Mouse (Mus musculus) brown adipose tissue, adult 24 weeks (tissue): ENCODE measurements around the gene Pdcd11. TPM values are rescaled to one million over a fixed set of nuclear protein-coding genes. Genes with fewer than 3 reads are reported as not detected.

ENCODE experiments used
- H3K27ac ChIP-seq: fragments of 200-500 bp; replicated peaks from 2 replicates; pipeline ENCODE4 v1.5.1; 2012; ENCODE audit warnings: low read depth, mild to moderate bottlenecking, low read length
- H3K4me1 ChIP-seq: fragments of 200-500 bp; 2 replicates; pipeline ENCODE4 v1.6.1; 2012; ENCODE audit warnings: low read length, mixed read lengths; ENCODE audit not compliant: control insufficient read depth, insufficient read depth, insufficient read length
- H3K4me3 ChIP-seq: fragments of 200-500 bp; 2 replicates; pipeline ENCODE4 v1.5.1; 2012; ENCODE audit warnings: low read depth, mild to moderate bottlenecking, low read length, moderate library complexity; ENCODE audit not compliant: insufficient read depth
- polyA plus RNA-seq: library from polyadenylated mRNA; stranded (reverse); fragments of >200 nt; gene quantifications from 2 replicates; pipeline ENCODE4 v1.2.4, GENCODE M21; 2012; ENCODE audit not compliant: missing spikeins, insufficient read depth, insufficient read length

Gene Pdcd11
- 3.2 and 5.5 TPM in 2 replicates for polyA plus RNA-seq

DNA sequence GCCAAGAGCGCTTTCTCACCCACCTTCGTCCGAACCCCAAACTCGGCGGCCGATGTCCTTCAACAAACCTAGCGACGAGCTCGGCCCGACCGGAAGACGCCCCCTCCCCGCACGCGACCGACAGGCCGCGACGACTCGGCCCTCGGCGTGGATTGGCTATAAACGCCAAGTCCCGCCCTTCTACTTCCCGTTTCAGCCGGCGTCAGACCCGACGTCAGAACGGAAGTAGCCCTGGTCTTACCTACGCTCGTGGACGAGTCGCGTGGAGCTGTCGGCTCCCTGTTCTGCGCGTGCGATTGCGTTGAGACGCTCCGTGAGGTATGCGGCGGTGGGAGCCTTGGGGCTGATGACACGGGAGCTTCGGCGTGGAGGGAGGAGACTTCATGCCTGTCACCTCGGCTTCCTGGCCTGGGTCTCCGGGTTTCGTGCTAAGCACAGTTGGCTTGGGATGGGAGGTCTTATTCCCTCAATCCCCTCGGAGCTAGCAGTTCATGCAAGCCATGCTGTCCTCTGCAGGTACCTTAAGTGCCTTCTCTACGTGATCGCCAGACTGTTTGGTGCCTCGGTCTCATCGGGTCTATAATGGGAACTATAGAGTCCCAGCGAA, at the start of gene Pdcd11, which contains the start of gene Usmg5:
Pdcd11 (plus strand) TSS at position 219 of the 607 bp plus-strand sequence.
Usmg5 (minus strand) TSS at position 98 of the 607 bp plus-strand sequence.
- Histone ChIP-seq H3K27ac (peak within 1 kb of the TSS; percentile 97), H3K4me3 (peak within 1 kb of the TSS; percentile 69), H3K4me1 (0 out of 2 replicates have a peak, but pooled peaks cover 2% of the 10 kb centered on the region)

DNA sequence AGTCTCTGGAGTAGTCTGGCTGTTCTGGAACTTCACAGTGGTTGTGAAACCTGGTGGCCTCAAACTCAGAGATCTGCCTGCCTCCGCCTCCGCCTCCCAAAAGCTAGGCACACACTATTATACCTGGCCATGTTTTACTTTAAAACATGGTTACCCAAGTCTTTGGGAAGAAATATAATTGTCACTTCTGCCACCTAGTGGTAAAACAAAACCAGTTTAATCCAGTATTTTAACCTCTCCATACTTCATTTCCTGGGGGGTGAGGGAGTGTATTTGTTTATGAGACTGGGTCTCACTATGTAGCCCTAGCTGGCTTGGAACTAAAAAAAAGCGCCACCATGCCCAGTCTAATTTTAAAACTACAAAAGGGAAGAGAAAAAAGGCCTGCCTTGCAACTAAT, 47.0 kb upstream of the Pdcd11 start:
- H3K4me1 ChIP-seq, result no peaks in the 10 kb centered on the region
- H3K27ac ChIP-seq, result no peak overlapping the region
- H3K4me3 ChIP-seq, result no peak overlapping the region

DNA sequence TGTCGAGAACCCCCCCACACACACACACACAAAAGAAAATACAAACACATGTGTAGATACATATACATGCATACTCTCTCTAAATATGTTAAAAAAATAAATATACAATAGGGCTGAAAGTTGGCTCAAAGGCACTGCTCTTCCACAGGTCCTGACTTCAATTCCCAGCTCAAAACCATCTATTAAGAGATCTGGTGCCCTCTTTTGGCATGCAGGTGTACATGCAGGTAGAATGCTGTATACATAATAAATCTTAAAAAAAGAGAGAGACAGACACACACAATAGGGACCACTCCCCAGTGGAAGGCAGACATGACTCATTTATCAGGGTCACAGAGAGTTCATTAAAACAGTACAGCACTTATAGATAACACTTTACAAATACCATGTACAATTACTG, 44.2 kb upstream of the Pdcd11 start:
- H3K4me1 ChIP-seq, result 0 out of 2 replicates have a peak, but pooled peaks cover 2% of the 10 kb centered on the region
- H3K4me3 ChIP-seq, result no peak overlapping the region
- no peak overlapping the region for H3K27ac ChIP-seq

DNA sequence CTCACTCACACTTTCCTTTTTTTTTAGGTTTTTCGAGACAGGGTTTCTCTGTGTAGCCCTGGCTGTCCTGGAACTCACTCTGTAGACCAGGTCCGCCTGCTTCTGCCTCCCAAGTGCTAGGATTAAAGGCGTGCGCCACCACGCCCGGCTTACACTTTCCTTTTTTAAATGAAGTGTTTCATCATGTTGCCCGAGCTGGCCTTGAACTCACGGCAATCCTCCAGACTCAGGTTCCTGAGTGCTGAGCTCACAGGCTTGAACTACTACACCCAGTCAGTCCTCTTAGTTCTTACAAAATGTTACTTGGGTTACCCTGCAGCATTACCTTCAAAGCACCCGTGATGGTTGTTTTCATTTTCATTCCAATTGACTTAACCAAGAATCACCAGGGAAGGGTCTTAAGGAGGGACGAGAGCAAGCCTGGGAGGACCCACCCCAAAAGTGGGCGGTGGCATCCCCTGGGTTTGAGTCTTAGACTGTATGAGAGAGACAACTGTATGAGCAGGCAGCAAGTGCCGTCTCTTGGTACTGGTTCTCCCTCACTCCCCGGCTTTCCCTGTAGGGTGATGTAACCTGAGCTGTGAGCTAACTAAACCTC, 43.2 kb upstream of the Pdcd11 start:
- 0 out of 2 replicates have a peak, but pooled peaks cover 2% of the 10 kb centered on the region for H3K4me1 ChIP-seq
- H3K27ac ChIP-seq, result no peak overlapping the region
- H3K4me3 ChIP-seq, result no peak overlapping the region

DNA sequence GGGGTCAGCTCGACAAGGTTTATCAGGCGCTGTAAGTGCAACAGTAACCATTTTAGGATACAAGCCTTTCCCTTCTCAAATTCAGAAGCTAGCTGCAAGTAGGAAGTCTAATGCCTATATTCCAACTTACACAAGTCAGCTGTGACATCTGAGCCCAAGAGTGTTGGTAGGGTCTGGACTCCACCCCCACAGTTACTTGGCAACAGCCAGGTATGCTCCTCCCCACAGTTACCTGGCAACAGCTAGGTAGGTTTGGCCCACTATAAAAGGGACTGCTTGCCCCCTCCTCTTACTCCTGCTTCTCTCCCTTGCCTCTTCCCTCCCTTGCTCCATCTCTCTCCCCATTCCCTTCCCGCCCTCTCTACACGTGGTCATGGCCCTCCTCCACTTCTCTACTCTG, 41.5 kb upstream of the Pdcd11 start:
- H3K4me3 ChIP-seq, result no peak overlapping the region
- H3K27ac ChIP-seq, result no peak overlapping the region
- H3K4me1 ChIP-seq, result 0 out of 2 replicates have a peak, but pooled peaks cover 2% of the 10 kb centered on the region

DNA sequence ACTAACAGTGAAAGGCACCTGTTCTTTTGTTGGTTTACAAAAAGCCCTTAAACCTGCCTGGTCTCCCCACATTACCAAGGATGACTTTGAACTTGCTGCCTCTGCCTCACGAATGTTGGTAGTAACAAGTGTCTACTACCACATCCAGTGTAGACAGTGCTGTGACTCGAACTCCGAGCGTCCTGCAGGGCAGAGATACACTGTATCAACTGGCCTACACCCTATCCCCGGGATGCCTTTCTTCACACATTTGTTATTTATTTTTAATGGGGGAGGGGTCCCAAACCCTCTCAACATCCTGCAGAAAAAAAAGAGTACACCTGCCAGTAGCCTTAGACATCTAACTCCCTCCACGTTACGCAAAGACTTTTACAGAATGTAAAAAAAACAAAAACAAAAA, 40.7 kb upstream of the Pdcd11 start:
- Histone ChIP-seq H3K27ac (no peak overlapping the region), H3K4me3 (peak overlapping the region; percentile 95)

DNA sequence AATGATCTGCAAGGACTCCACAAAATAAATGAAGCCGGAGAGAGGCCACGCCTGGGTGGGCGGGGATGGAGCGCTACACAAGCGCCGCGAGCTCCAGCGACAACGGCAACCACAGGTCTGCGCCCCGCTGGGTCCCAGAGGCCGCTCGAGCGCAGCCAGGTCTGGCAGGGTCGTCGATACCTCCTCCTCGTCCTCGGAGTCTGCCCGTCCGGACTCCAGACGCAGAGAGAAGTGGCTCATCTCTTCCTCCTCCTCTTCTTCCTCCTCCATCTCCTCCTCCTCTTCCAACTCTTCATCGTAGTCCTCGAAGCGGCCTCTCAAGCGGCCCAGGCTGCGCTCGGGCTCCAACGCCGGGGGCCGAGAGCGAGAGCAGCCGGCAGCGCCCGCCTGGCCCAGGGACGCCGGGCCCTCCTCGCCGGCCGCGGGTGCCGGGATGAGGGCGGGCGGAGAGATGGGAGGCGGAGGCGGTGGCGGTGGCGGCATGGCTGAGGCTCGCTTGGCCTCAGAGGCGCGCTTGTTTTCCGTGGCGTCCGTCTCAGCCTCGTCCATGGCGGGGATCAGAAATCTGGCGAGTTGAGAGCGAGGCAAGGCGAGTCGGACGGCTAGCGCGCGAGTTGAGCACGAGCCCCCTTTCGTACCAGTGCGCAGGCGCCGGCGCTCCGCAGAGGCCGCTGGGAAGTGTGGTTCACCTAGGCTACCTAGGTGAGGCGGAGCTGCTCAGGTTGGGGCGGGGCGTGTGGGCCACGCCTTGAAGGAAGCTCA, 40.1 kb upstream of the Pdcd11 start, which contains the start of gene Pcgf6:
Pcgf6 (minus strand) TSS at position 636 of the 762 bp plus-strand sequence.
- 0 out of 2 replicates have a peak, but pooled peaks cover 2% of the 10 kb centered on the region for H3K4me1 ChIP-seq
- peak within 1 kb of the TSS; percentile 95 for H3K4me3 ChIP-seq
- H3K27ac ChIP-seq, result no peak within 1 kb of the TSS

More for the DNA sequence above, 40.7 kb upstream of the Pdcd11 start:
- 0 out of 2 replicates have a peak, but pooled peaks cover 2% of the 10 kb centered on the region for H3K4me1 ChIP-seq

DNA sequence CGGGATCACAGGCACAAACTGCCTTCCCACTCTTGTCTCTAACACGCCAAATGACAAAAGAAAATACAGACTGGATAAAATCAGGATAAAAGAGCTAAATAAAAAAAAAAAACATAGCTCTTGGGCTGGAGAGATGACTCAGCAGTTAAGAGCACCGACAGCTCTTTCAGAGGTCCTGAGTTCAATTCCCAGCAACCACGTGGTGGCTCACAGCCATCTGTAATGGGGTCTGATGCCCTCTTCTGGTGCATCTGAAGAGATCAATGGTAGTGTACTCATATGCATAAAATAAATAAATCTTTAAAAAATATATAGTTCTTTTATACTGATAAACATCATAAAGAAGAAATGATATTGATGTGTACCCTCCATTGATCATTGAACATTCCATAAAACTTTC, 37.6 kb upstream of the Pdcd11 start:
- H3K27ac ChIP-seq, result no peak overlapping the region
- 0 out of 2 replicates have a peak, but pooled peaks cover 2% of the 10 kb centered on the region for H3K4me1 ChIP-seq
- H3K4me3 ChIP-seq, result no peak overlapping the region

DNA sequence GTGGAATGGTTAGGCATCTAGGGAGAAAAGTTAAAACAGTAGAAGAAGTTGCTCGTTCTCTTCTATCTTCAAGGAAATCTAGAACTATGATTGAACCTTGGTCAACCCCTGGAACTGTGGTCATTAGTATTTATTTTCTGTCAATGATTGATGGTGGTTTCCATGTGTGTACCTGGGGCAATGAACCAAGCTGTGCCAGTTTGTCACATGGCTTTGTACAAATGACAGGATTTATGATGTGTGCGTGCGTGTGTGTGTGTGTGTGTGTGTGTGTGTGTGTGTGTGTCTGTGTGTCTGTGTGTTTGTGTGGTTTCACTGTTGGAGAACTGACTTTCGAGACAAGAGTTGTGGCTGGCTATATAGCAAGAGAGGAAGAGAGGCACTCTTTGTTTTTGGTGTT, 37.1 kb upstream of the Pdcd11 start:
- H3K4me3 ChIP-seq, result no peak overlapping the region
- H3K27ac ChIP-seq, result no peak overlapping the region
- 0 out of 2 replicates have a peak, but pooled peaks cover 2% of the 10 kb centered on the region for H3K4me1 ChIP-seq

DNA sequence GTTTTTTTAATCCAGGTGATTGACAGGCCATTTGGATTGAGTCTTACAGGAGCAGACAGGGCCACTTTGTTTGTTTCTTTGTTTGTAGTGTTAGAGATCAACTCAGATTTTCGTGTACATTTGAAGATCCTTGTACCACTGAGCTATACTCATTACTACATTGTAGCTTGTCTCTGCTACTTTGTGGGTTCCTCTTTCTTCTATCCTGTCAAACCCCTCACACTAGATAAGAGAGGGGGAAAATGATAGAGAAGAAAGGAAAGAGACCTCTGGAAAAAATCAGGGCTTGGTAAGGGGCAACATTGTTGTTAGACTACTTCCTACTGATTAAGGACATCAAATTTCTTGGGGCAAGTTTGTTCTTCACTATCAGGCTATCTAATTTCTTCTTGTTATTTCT, 32.9 kb upstream of the Pdcd11 start:
- Histone ChIP-seq H3K27ac (no peak overlapping the region), H3K4me3 (no peak overlapping the region), H3K4me1 (no peaks in the 10 kb centered on the region)

DNA sequence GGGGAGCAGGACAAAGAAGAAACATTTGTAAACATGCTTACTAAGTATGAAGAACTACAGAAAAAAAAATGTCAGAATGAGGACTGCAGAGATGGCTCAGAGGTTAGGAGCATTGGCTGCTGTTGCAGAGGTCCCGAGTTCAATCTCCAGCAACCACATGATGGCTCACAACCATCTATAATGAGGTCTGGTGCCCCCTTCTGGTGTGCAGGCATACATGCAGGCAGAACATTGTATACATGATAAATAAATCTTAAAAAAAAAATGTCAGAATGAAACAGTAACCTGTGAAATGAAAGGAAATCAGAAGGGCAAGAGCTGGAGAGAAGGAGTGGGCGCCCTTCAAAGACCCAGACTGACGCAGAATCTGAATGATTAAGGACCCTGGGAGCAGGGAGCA, 24.7 kb upstream of the Pdcd11 start:
- Histone ChIP-seq H3K4me3 (no peak overlapping the region), H3K27ac (no peak overlapping the region), H3K4me1 (no peaks in the 10 kb centered on the region)

DNA sequence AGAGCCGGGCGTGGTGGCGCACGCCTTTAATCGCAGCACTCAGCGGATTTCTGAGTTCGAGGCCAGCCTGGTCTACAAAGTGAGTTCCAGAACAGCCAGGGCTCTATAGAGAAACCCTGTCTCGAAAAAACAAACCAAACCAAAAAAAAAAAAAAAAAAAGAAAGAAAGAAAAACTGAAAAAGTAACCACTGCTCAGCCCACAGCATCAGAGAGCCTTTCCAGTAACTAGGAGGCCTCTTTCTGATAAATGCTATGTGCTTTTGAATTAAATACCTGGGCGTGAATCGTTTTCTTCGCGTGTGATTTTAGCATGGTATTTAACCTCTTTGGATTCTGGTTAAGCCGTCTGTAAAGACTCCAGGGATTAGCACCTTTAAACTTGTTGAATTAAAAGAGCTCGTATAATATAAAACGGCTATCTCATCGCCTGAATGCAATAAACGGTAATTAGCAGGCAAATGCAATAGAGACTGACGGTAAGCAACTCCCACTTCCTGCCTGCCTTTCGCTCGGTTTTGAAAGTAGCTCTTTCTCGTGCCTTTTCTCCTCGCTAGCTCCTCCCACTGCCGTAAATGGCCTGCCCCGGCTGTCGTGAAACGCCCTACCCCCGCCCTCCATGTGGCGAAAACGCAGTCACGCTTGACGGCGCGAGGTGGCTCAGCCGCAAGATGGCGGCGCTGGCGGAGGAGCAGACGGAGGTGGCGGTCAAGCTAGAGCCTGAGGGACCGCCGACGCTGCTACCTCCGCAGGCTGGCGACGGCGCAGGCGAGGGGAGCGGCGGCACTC, 23.3 kb upstream of the Pdcd11 start, which contains the start of gene Taf5:
Taf5 (plus strand) TSS at position 651 of the 787 bp plus-strand sequence.
- H3K27ac ChIP-seq, result 0 out of 2 replicates have a peak within 1 kb of the TSS, but pooled peaks have one; percentile 27
- H3K4me1 ChIP-seq, result no peaks in the 10 kb centered on the region
- H3K4me3 ChIP-seq, result peak within 1 kb of the TSS; percentile 99

DNA sequence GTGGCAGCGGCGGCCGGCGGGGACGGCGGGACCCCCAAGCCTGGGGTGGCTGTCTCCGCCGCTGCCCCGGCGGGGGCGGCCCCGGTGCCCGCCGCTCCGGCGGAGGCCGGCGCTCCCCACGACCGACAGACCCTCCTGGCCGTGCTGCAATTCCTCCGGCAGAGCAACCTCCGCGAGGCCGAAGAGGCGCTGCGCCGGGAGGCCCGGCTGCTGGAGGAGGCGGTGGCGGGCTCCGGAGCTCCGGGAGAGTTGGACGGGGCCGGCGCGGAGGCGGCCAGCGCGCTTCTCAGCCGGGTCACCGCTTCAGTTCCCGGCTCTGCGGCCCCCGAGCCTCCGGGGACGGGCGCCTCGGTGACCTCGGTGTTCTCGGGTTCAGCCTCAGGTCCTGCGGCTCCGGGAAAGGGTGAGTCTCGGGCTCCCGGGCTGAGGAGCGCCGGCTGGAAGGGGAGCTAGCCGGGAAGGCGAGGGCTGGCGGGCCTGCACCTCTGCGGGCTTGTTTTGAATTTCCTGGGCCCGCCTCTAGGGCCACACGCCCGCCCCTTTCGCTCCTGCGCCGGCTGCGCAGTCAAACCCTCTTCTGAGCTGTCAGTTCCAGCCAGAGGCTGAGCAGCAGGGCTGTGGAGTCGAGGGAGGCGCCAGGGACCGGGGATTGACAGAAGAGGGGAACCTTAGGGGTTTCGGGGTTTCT, 22.5 kb upstream of the Pdcd11 start:
- H3K27ac ChIP-seq, result 0 out of 2 replicates have a peak overlapping the region, but pooled peaks have one; percentile 27
- no peaks in the 10 kb centered on the region for H3K4me1 ChIP-seq
- H3K4me3 ChIP-seq, result peak overlapping the region; percentile 99

DNA sequence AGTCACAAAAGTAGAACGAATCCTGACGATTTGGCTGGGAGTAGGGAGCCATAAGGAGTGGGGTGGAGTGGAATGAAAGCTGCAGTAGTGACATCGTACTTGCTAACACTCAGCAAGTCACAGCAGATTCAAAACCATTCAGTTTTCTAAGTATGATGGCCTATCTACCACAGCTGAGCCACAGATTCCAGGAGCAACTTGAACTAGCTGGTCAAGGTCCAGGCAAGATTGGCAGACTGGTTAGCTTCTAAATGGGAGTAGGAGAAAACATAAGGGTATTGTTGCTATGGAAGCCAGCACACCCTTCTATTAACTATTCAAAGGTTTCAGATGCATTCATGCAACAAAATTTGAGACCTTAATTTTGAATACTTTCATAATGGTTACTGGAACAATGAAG, 2.3 kb upstream of the Pdcd11 start:
- no peak overlapping the region for H3K27ac ChIP-seq
- 0 out of 2 replicates have a peak, but pooled peaks cover 2% of the 10 kb centered on the region for H3K4me1 ChIP-seq
- H3K4me3 ChIP-seq, result no peak overlapping the region
